In the genomic region with DNA sequence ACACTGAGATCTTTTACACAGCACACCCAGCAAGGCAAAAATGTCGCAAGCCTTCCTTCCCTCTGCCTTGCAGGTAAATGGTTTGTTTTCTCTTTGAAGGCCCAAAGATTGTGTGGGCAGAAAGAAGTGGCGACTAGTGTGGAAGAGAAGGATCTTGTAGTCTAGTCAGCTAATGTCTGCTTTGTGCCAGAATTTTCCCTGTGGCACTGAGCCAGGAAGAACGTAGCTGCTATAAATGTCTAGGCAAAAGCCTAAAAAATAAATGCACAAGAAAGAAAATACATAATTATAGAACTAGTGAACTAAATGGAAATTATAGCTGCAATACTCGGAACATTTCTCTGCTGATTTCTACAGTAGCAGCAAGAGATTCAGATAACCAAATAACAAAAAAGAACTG, we compare ENCODE assay signal across 10 mouse cellular contexts.
DNase-seq lines count a peak whose midpoint lies in the region; ATAC-seq and TF ChIP-seq lines count a peak whose summit lies in the region.
"Had no signal": no experiment of that assay in that cellular context is flagged by ENCODE, and none has a peak within 500 bp of the region (broad histone marks: within the 10 kb centered on the region; RNA-seq: fewer than 3 reads in every experiment).

No protein-coding gene starts in this region.

- TF ChIP-seq CTCF in forebrain, postnatal 0 days (IDR thresholded peaks at IDR 0.05; ENCODE audit: low read depth) = no peak

- no peak overlapping the region for H3K9ac ChIP-seq in forebrain, postnatal 0 days
- H3K9ac ChIP-seq: midbrain, embryonic 12.5 days had no signal

- no peaks in the 10 kb centered on the region for H3K36me3 ChIP-seq in forebrain, postnatal 0 days (ENCODE audit: insufficient read depth)
- no peaks in the 10 kb centered on the region for H3K36me3 ChIP-seq in forebrain, embryonic 10.5 days (replicated peaks)
- H3K36me3 ChIP-seq: midbrain, embryonic 12.5 days had no signal

- WGBS in forebrain, postnatal 0 days = 31% methylated on average over 4 of the region's 4 CpGs
- WGBS in forebrain, embryonic 10.5 days = 90% methylated on average over 4 of the region's 4 CpGs

- H3K27ac ChIP-seq in forebrain, postnatal 0 days (ENCODE audit: low read depth, low read length) = 0 out of 2 replicates have a peak overlapping the region, but pooled peaks have one; percentile 3
- no peak overlapping the region for H3K27ac ChIP-seq in forebrain, embryonic 10.5 days
- H3K27ac ChIP-seq: midbrain, embryonic 12.5 days had no signal

- no peaks in the 10 kb centered on the region for H3K27me3 ChIP-seq in forebrain, postnatal 0 days (ENCODE audit: insufficient read depth, low read length)
- no peaks in the 10 kb centered on the region for H3K27me3 ChIP-seq in forebrain, embryonic 10.5 days (ENCODE audit: poor library complexity, severe bottlenecking)

- DNase-seq in forebrain, postnatal 0 days = peak; percentile 70
- DNase-seq in forebrain, embryonic 10.5 days (ENCODE audit: extremely low spot score, low spot score) = no peak
- DNase-seq in lung, postnatal 10 days = peak; percentile 34
- no peak for DNase-seq in lung, postnatal 25 days (ENCODE audit: low spot score)
- peak; percentile 50 to 55 for DNase-seq in kidney, postnatal 4 days
- peak; percentile 65 for DNase-seq in right cerebral cortex, postnatal 25 days
- no peak for DNase-seq in thymus, postnatal 36 days
- no peak for DNase-seq in cerebellum, adult 9-10 months

- no peak for ATAC-seq in forebrain, postnatal 0 days
- ATAC-seq: CD4-positive, CD25-positive, alpha-beta regulatory T cell, adult 4 months had no signal

- no peak overlapping the region for H3K4me2 ChIP-seq in forebrain, postnatal 0 days (ENCODE audit: low read depth)
- H3K4me2 ChIP-seq: midbrain, embryonic 12.5 days had no signal

- H3K4me3 ChIP-seq in forebrain, postnatal 0 days (ENCODE audit: low read depth, low read length) = no peak overlapping the region
- no peak overlapping the region for H3K4me3 ChIP-seq in forebrain, embryonic 10.5 days
- H3K4me3 ChIP-seq: midbrain, embryonic 12.5 days had no signal

- no peaks in the 10 kb centered on the region for H3K9me3 ChIP-seq in forebrain, postnatal 0 days (ENCODE audit: low read length)
- no peaks in the 10 kb centered on the region for H3K9me3 ChIP-seq in forebrain, embryonic 10.5 days
- H3K9me3 ChIP-seq: midbrain, embryonic 12.5 days had no signal

- peaks cover 26% of the 10 kb centered on the region for H3K4me1 ChIP-seq in forebrain, postnatal 0 days (ENCODE audit: insufficient read depth)
- peaks cover 22% of the 10 kb centered on the region for H3K4me1 ChIP-seq in forebrain, embryonic 10.5 days

Comparison
In these comparisons a context has a peak if more than half of its experiments do, and no peak if none do; other contexts are left out.
1. DNase-seq: peak in forebrain, postnatal 0 days (single experiment), lung, postnatal 10 days (single experiment), kidney, postnatal 4 days (2 of 2) and right cerebral cortex, postnatal 25 days (single experiment); none in forebrain, embryonic 10.5 days (single experiment), lung, postnatal 25 days (single experiment), thymus, postnatal 36 days (0 of 2) and cerebellum, adult 9-10 months (single experiment).